Mouse (Mus musculus) embryonic facial prominence, embryonic 15.5 days (tissue): Measurements from ENCODE around the gene Sept9. TPM values are rescaled to one million over a fixed set of nuclear protein-coding genes. Genes with fewer than 3 reads are reported as not detected.

ENCODE experiments used
- ATAC-seq: fragments of 200-750 bp; cut with Nextera tagmentation; 2 replicates; pipeline ENCODE4 v1.8.0; 2017; ENCODE audit warnings: low read depth, moderate TSS enrichment; ENCODE audit not compliant: insufficient number of reproducible peaks, low FRiP score, low TSS enrichment
- H3K27ac ChIP-seq: fragments of 300-500 bp; sonication (generic); replicated peaks from 2 replicates; pipeline ENCODE4 v1.5.1; 2015; ENCODE audit warnings: mild to moderate bottlenecking, inconsistent platforms
- H3K27me3 ChIP-seq: fragments of 300-500 bp; sonication (generic); 2 replicates; pipeline ENCODE4 v1.6.1; 2015; ENCODE audit warnings: inconsistent platforms
- H3K36me3 ChIP-seq: fragments of 300-500 bp; sonication (generic); 2 replicates; pipeline ENCODE4 v1.6.1; 2015; ENCODE audit warnings: mild to moderate bottlenecking, inconsistent platforms
- H3K4me1 ChIP-seq: fragments of 300-500 bp; sonication (generic); 2 replicates; pipeline ENCODE4 v1.6.1; 2015; ENCODE audit warnings: inconsistent platforms
- H3K4me2 ChIP-seq: fragments of 300-500 bp; sonication (generic); replicated peaks from 2 replicates; pipeline ENCODE4 v1.6.1; 2015; ENCODE audit warnings: mild to moderate bottlenecking, inconsistent platforms
- H3K4me3 ChIP-seq: fragments of 300-500 bp; sonication (generic); replicated peaks from 2 replicates; pipeline ENCODE4 v1.5.1; 2015; ENCODE audit warnings: mild to moderate bottlenecking, inconsistent platforms
- H3K9ac ChIP-seq: fragments of 300-500 bp; sonication (generic); 2 replicates; pipeline ENCODE4 v1.6.1; 2015; ENCODE audit warnings: inconsistent platforms
- H3K9me3 ChIP-seq: fragments of 300-500 bp; sonication (generic); replicated peaks from 2 replicates; pipeline ENCODE4 v1.6.1; 2016; ENCODE audit warnings: inconsistent platforms
- WGBS: fragments of 180-500 bp; shearing (Covaris S2); methylation state at CpG from one replicate; pipeline ENCODE4 v1.1.7; 2015; 5-methylcytosine and 5-hydroxymethylcytosine counted together
- polyA plus RNA-seq: library from polyadenylated mRNA; unstranded; fragments of >200 nt; fragmentation: Nextera tagmentation; extraction: Ambion mirVana; gene quantifications from 2 replicates; pipeline ENCODE4 v1.2.1, GENCODE M21; 2015

Sept9 gene
- polyA plus RNA-seq, 1 experiment from 2014 or later, result 157 TPM

DNA sequence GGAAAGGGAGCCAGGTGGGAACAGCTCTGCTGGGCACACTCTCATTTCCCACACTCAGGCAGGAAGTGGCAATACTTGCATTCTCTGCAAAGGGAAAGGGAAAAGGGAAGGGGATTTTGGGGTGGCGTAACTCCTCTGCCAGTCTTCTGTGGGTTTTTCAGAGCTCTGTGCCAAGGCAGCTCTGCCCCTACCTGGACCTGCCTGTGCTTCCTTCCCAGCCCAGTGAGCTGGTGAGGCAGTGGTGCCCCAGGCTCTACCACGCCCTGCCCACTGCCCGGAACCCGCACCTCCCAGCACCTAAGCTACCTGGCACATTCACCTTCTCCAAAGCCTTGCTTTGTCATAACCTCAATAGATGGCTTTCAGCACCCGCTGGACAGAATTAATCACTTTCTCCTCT lies 1.3 kb upstream of the Sept9 start:
- Histone ChIP-seq H3K27me3 (peaks cover 12% of the 10 kb centered on the region), H3K4me3 (no peak overlapping the region), H3K4me2 (no peak overlapping the region), H3K27ac (no peak overlapping the region), H3K9ac (no peak overlapping the region), H3K4me1 (peaks cover 34% of the 10 kb centered on the region), H3K36me3 (no peaks in the 10 kb centered on the region), H3K9me3 (no peaks in the 10 kb centered on the region)
- no peak for ATAC-seq
- WGBS, result 83% methylated on average over 5 of the region's 5 CpGs

- Histone ChIP-seq H3K4me3 (no peak overlapping the region), H3K4me2 (no peak overlapping the region), H3K36me3 (no peaks in the 10 kb centered on the region), H3K9ac (no peak overlapping the region), H3K4me1 (peaks cover 52% of the 10 kb centered on the region), H3K27me3 (peaks cover 12% of the 10 kb centered on the region), H3K27ac (no peak overlapping the region), H3K9me3 (no peaks in the 10 kb centered on the region)
- no peak for ATAC-seq
- WGBS, result 81% methylated on average over 12 of the region's 12 CpGs
Measured at GRCm38 (mm10) chr11:117201846-117202245, 2.4 kb downstream of the Sept9 start.

DNA sequence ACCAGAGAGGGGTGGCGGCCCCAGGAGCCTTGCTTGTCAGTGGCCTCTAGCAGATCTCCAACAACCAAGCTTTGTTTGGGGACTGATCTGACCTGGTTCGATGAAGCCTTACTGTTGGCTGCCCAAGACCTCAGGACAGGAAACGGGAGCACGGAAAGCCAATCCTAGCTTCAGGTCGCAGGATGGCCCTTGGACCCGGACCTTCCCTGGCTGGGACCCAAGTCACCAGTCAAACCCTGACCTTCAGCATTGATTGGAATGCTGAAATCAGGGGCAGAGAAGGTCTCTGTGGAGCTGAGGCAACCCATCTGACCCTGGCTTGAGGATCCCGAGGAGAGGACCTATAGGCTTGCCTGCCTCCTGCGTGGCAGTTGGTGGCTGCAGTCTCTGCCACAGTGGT lies 5.1 kb downstream of the Sept9 start:
- 73% methylated on average over 8 of the region's 8 CpGs for WGBS
- Histone ChIP-seq H3K36me3 (no peaks in the 10 kb centered on the region), H3K9me3 (no peaks in the 10 kb centered on the region), H3K4me1 (peaks cover 60% of the 10 kb centered on the region), H3K27me3 (peaks cover 9% of the 10 kb centered on the region), H3K4me2 (no peak overlapping the region), H3K9ac (no peak overlapping the region), H3K27ac (0 out of 2 replicates have a peak overlapping the region, but pooled peaks have one; percentile 35), H3K4me3 (no peak overlapping the region)
- no peak for ATAC-seq

- Histone ChIP-seq H3K27me3 (peaks cover 7% of the 10 kb centered on the region), H3K36me3 (no peaks in the 10 kb centered on the region)
Measured at GRCm38 (mm10) chr11:117205042-117205441, 5.6 kb downstream of the Sept9 start.

DNA sequence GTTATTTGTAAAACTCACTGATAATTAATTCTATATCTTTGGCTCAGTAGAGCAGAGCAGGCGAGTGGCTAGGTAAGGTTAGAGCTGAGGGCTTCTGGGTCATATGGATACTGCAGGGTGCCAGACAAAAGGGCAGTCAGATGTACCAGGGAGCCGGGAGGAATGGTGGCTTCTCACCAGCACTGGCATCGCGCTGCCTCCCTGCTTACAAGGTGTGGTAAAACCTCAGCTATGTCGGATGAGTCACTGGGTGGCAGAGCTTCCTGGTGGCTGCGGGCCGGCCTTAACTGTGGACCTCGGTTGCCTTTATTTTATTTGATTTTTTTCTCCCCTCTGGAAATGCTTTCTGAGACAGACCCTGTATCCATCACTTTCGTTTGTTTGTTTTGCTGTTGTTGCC lies 6.0 kb downstream of the Sept9 start:
- no peak for ATAC-seq
- no peak overlapping the region for H3K9ac ChIP-seq
- no peaks in the 10 kb centered on the region for H3K36me3 ChIP-seq
- H3K4me1 ChIP-seq, result peaks cover 56% of the 10 kb centered on the region
- H3K4me3 ChIP-seq, result no peak overlapping the region
- H3K27me3 ChIP-seq, result peaks cover 7% of the 10 kb centered on the region
- no peaks in the 10 kb centered on the region for H3K9me3 ChIP-seq
- no peak overlapping the region for H3K27ac ChIP-seq
- WGBS, result 75% methylated on average over 9 of the region's 9 CpGs
- no peak overlapping the region for H3K4me2 ChIP-seq

More at GRCm38 (mm10) chr11:117205042-117205441, 5.6 kb downstream of the Sept9 start:
- H3K27ac ChIP-seq, result no peak overlapping the region
- H3K4me1 ChIP-seq, result peaks cover 56% of the 10 kb centered on the region
- H3K4me2 ChIP-seq, result no peak overlapping the region
- 65% methylated on average over 6 of the region's 6 CpGs for WGBS
- H3K4me3 ChIP-seq, result no peak overlapping the region
- ATAC-seq, result no peak
- H3K9me3 ChIP-seq, result no peaks in the 10 kb centered on the region
- no peak overlapping the region for H3K9ac ChIP-seq

GRCm38 (mm10) chr11:117207436-117207835 lies 8.0 kb downstream of the Sept9 start:
- no peak overlapping the region for H3K4me2 ChIP-seq
- peaks cover 40% of the 10 kb centered on the region for H3K4me1 ChIP-seq
- 71% methylated on average over 5 of the region's 5 CpGs for WGBS
- ATAC-seq, result no peak
- H3K27me3 ChIP-seq, result no peaks in the 10 kb centered on the region
- H3K4me3 ChIP-seq, result no peak overlapping the region
- no peak overlapping the region for H3K9ac ChIP-seq
- no peaks in the 10 kb centered on the region for H3K9me3 ChIP-seq
- 0 out of 2 replicates have a peak overlapping the region, but pooled peaks have one; percentile 49 for H3K27ac ChIP-seq
- no peaks in the 10 kb centered on the region for H3K36me3 ChIP-seq

DNA sequence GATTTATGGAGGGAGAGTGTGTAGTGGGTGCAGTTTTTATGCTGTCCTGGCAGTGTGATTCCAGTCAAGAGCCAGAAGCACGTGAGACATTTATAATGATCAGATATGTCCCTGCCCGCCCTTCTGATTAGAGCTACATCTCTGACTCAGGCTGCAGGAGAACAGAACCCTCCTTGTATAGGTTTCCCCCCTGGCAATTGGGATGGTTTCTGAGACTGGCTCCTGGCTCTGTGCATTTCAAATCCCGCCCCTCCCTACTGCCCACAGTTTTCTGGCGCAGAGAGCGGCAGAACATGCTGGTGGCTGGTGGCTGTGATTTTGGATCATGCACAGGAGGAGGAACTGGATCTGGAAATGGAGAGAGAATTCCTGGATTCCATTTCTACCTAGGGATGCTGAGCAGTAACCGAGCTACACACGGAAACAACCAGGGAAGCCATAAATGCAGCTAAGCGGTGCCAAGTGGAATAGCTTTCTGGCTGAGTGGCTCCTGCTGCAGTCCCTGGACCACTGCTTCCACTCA lies 8.8 kb downstream of the Sept9 start:
- H3K4me1 ChIP-seq, result peaks cover 33% of the 10 kb centered on the region
- ATAC-seq, result no peak
- H3K27ac ChIP-seq, result peak overlapping the region; percentile 49
- H3K4me3 ChIP-seq, result no peak overlapping the region
- no peaks in the 10 kb centered on the region for H3K36me3 ChIP-seq
- H3K9ac ChIP-seq, result no peak overlapping the region
- H3K4me2 ChIP-seq, result no peak overlapping the region
- H3K9me3 ChIP-seq, result no peaks in the 10 kb centered on the region
- no peaks in the 10 kb centered on the region for H3K27me3 ChIP-seq
- 42% methylated on average over 8 of the region's 8 CpGs for WGBS

DNA sequence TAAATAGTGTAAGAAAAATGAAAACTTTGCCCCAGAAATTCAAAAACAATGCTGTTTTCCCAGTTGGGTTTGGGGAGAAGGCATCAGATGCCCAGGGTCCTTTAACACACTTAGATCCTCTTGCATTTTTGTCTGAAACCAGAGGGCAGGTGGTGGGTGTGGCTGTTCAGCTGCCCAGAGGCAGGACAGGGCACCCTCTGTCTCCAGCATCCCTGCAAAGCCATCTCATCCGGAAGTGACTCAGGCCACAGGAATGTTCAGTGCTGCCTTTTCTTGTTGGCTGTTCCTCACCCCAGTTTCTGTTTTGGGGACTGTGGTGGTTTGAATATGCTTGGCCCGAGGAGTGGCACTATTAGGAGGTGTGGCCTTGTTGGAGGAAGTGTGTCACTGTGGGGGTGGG lies 17.3 kb downstream of the Sept9 start:
- ATAC-seq, result no peak
- peaks cover 25% of the 10 kb centered on the region for H3K4me1 ChIP-seq
- WGBS, result 33% methylated on average over 2 of the region's 2 CpGs

GRCm38 (mm10) chr11:117218070-117218469 lies 18.6 kb downstream of the Sept9 start:
- WGBS, result 68% methylated on average over 6 of the region's 6 CpGs
- no peak overlapping the region for H3K9ac ChIP-seq
- no peaks in the 10 kb centered on the region for H3K27me3 ChIP-seq
- H3K4me3 ChIP-seq, result no peak overlapping the region
- ATAC-seq, result no peak
- H3K4me2 ChIP-seq, result no peak overlapping the region
- no peak overlapping the region for H3K27ac ChIP-seq
- no peaks in the 10 kb centered on the region for H3K36me3 ChIP-seq
- no peaks in the 10 kb centered on the region for H3K9me3 ChIP-seq
- H3K4me1 ChIP-seq, result peaks cover 25% of the 10 kb centered on the region

More for the DNA sequence above, 17.3 kb downstream of the Sept9 start:
- Histone ChIP-seq H3K9ac (no peak overlapping the region), H3K36me3 (no peaks in the 10 kb centered on the region), H3K27me3 (no peaks in the 10 kb centered on the region), H3K4me2 (no peak overlapping the region), H3K9me3 (no peaks in the 10 kb centered on the region), H3K27ac (peak overlapping the region; percentile 51; the same call in 1 of the 2 replicates), H3K4me3 (no peak overlapping the region)

- H3K9ac ChIP-seq, result no peak overlapping the region
- H3K4me1 ChIP-seq, result peaks cover 28% of the 10 kb centered on the region
- 82% methylated on average over 6 of the region's 6 CpGs for WGBS
- no peak overlapping the region for H3K4me2 ChIP-seq
- H3K27me3 ChIP-seq, result no peaks in the 10 kb centered on the region
- H3K4me3 ChIP-seq, result no peak overlapping the region
- no peak overlapping the region for H3K27ac ChIP-seq
- no peaks in the 10 kb centered on the region for H3K9me3 ChIP-seq
- ATAC-seq, result no peak
- no peaks in the 10 kb centered on the region for H3K36me3 ChIP-seq
Measured at GRCm38 (mm10) chr11:117218498-117218897, 19.0 kb downstream of the Sept9 start.

GRCm38 (mm10) chr11:117220777-117221176 lies 21.3 kb downstream of the Sept9 start:
- ATAC-seq, result no peak
- 82% methylated on average over 8 of the region's 8 CpGs for WGBS
- Histone ChIP-seq H3K4me1 (peaks cover 40% of the 10 kb centered on the region), H3K27ac (no peak overlapping the region), H3K9me3 (no peaks in the 10 kb centered on the region), H3K36me3 (no peaks in the 10 kb centered on the region), H3K9ac (no peak overlapping the region), H3K27me3 (no peaks in the 10 kb centered on the region), H3K4me3 (no peak overlapping the region), H3K4me2 (no peak overlapping the region)

DNA sequence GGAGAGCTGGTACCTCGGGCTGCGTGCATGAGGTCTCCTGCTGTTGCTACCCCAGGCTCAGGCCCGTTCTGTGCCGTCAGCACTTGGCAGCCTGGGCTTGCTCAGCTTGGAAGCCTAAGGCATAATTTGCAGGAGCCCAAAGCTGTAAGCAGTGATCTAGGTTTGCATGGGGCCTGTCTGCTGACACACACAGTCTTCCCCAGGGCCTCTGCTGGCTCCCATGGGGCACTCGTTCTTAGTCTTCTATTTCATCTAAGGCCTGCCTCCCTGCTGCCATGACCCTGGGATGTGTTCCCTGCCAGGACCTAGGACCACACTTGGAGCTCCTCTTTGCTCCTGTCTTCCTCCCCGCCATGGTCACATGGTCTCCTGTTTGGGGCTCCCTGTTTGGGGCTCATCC lies 21.7 kb downstream of the Sept9 start:
- WGBS, result 62% methylated on average over 6 of the region's 6 CpGs
- H3K4me3 ChIP-seq, result no peak overlapping the region
- H3K9ac ChIP-seq, result no peak overlapping the region
- H3K9me3 ChIP-seq, result no peaks in the 10 kb centered on the region
- no peaks in the 10 kb centered on the region for H3K36me3 ChIP-seq
- peaks cover 39% of the 10 kb centered on the region for H3K4me1 ChIP-seq
- H3K27me3 ChIP-seq, result no peaks in the 10 kb centered on the region
- H3K4me2 ChIP-seq, result no peak overlapping the region
- H3K27ac ChIP-seq, result no peak overlapping the region
- ATAC-seq, result no peak
